Mouse (Mus musculus): Measurements from ENCODE around the gene Fam228b. TPM values are rescaled to one million over a fixed set of nuclear protein-coding genes. Genes with fewer than 3 reads are reported as not detected.
"Not testable (repeated sequence)": the region's sequence is repeated elsewhere in the genome, so short reads cannot be mapped to it uniquely, and the experiment has no call there.

Fam228b gene
- polyA plus RNA-seq, 1 experiment: 1.2 TPM

GRCm38 (mm10) chr12:4717417-4717816 is 51.6 kb downstream of the Fam228b start:
- peak overlapping the region; percentile 65 for H3K4me3 ChIP-seq (replicated peaks)
- TF ChIP-seq GATA1 (IDR thresholded peaks at IDR 0.05; ENCODE audit: borderline replicate concordance, low read length) (no peak), FLI1 (IDR thresholded peaks at IDR 0.05; ENCODE audit: low read length) (no peak)
- peaks cover 45% of the 10 kb centered on the region for H3K36me3 ChIP-seq (replicated peaks; ENCODE audit: low read length)

GRCm38 (mm10) chr12:4715606-4716005 is 53.5 kb downstream of the Fam228b start:
- Histone ChIP-seq H3K36me3 (replicated peaks; ENCODE audit: low read length) (peaks cover 63% of the 10 kb centered on the region), H3K27me3 (replicated peaks) (peaks cover 3% of the 10 kb centered on the region), H3K9me3 (peaks cover 3% of the 10 kb centered on the region; the same call in 1 of the 2 replicates), H3K4me1 (peaks cover 37% of the 10 kb centered on the region), H3K4me3 (replicated peaks) (no peak overlapping the region)
- TF ChIP-seq GATA1 (IDR thresholded peaks at IDR 0.05; ENCODE audit: borderline replicate concordance, low read length) (no peak), FLI1 (IDR thresholded peaks at IDR 0.05; ENCODE audit: low read length) (no peak)

More at GRCm38 (mm10) chr12:4717417-4717816, 51.6 kb downstream of the Fam228b start:
- Histone ChIP-seq H3K9me3 (peaks cover 3% of the 10 kb centered on the region; the same call in 1 of the 2 replicates), H3K27me3 (replicated peaks) (peaks cover 3% of the 10 kb centered on the region), H3K4me1 (peaks cover 37% of the 10 kb centered on the region)

GRCm38 (mm10) chr12:4713361-4713760 is 55.7 kb downstream of the Fam228b start:
- peaks cover 27% of the 10 kb centered on the region for H3K4me1 ChIP-seq
- peaks cover 3% of the 10 kb centered on the region for H3K27me3 ChIP-seq (replicated peaks)
- TF ChIP-seq FLI1 (IDR thresholded peaks at IDR 0.05; ENCODE audit: low read length): no peak
- TF ChIP-seq GATA1 (IDR thresholded peaks at IDR 0.05; ENCODE audit: borderline replicate concordance, low read length): no peak
- peaks cover 85% of the 10 kb centered on the region for H3K36me3 ChIP-seq (replicated peaks; ENCODE audit: low read length)
- no peak overlapping the region for H3K4me3 ChIP-seq (replicated peaks)
- peaks cover 3% of the 10 kb centered on the region; the same call in 1 of the 2 replicates for H3K9me3 ChIP-seq

- Histone ChIP-seq H3K4me1 (peaks cover 16% of the 10 kb centered on the region), H3K9me3 (no peaks in the 10 kb centered on the region), H3K36me3 (replicated peaks; ENCODE audit: low read length) (peaks cover 95% of the 10 kb centered on the region), H3K27me3 (replicated peaks) (no peaks in the 10 kb centered on the region), H3K4me3 (replicated peaks) (no peak overlapping the region)
- TF ChIP-seq GATA1 (IDR thresholded peaks at IDR 0.05; ENCODE audit: borderline replicate concordance, low read length) (no peak), FLI1 (IDR thresholded peaks at IDR 0.05; ENCODE audit: low read length) (no peak)
Observed at GRCm38 (mm10) chr12:4709926-4710325, 59.1 kb downstream of the Fam228b start.

- H3K4me3 ChIP-seq (replicated peaks): no peak overlapping the region
Observed at GRCm38 (mm10) chr12:4708881-4709604, 60.0 kb downstream of the Fam228b start.

GRCm38 (mm10) chr12:4708296-4708695 is 60.8 kb downstream of the Fam228b start:
- H3K9me3 ChIP-seq: no peaks in the 10 kb centered on the region
- H3K4me1 ChIP-seq: peaks cover 7% of the 10 kb centered on the region; the same call in 1 of the 2 replicates
- TF ChIP-seq GATA1 (IDR thresholded peaks at IDR 0.05; ENCODE audit: borderline replicate concordance, low read length) (no peak), FLI1 (IDR thresholded peaks at IDR 0.05; ENCODE audit: low read length) (no peak)
- no peaks in the 10 kb centered on the region for H3K27me3 ChIP-seq (replicated peaks)
- no peak overlapping the region for H3K4me3 ChIP-seq (replicated peaks)
- peaks cover 79% of the 10 kb centered on the region for H3K36me3 ChIP-seq (replicated peaks; ENCODE audit: low read length)

More at GRCm38 (mm10) chr12:4708881-4709604, 60.0 kb downstream of the Fam228b start:
- Histone ChIP-seq H3K36me3 (replicated peaks; ENCODE audit: low read length) (peaks cover 86% of the 10 kb centered on the region), H3K4me1 (peaks cover 9% of the 10 kb centered on the region), H3K27me3 (replicated peaks) (no peaks in the 10 kb centered on the region), H3K9me3 (no peaks in the 10 kb centered on the region)
- TF ChIP-seq GATA1 (IDR thresholded peaks at IDR 0.05; ENCODE audit: borderline replicate concordance, low read length): no peak
- no peak for TF ChIP-seq FLI1 (IDR thresholded peaks at IDR 0.05; ENCODE audit: low read length)

GRCm38 (mm10) chr12:4707488-4708017 is 61.5 kb downstream of the Fam228b start:
- TF ChIP-seq FLI1 (IDR thresholded peaks at IDR 0.05; ENCODE audit: low read length) (no peak), GATA1 (IDR thresholded peaks at IDR 0.05; ENCODE audit: borderline replicate concordance, low read length) (no peak)
- Histone ChIP-seq H3K36me3 (replicated peaks; ENCODE audit: low read length) (peaks cover 76% of the 10 kb centered on the region), H3K4me1 (peaks cover 7% of the 10 kb centered on the region; the same call in 1 of the 2 replicates), H3K27me3 (replicated peaks) (no peaks in the 10 kb centered on the region), H3K4me3 (replicated peaks) (no peak overlapping the region), H3K9me3 (no peaks in the 10 kb centered on the region)

- Histone ChIP-seq H3K4me3 (replicated peaks) (no peak overlapping the region), H3K4me1 (peaks cover 7% of the 10 kb centered on the region; the same call in 1 of the 2 replicates), H3K27me3 (replicated peaks) (no peaks in the 10 kb centered on the region), H3K9me3 (no peaks in the 10 kb centered on the region), H3K36me3 (replicated peaks; ENCODE audit: low read length) (peaks cover 76% of the 10 kb centered on the region)
- no peak for TF ChIP-seq GATA1 (IDR thresholded peaks at IDR 0.05; ENCODE audit: borderline replicate concordance, low read length)
Observed at GRCm38 (mm10) chr12:4706901-4707300, 62.2 kb downstream of the Fam228b start.

- Histone ChIP-seq H3K4me3 (replicated peaks) (no peak overlapping the region), H3K27me3 (replicated peaks) (no peaks in the 10 kb centered on the region), H3K36me3 (replicated peaks; ENCODE audit: low read length) (peaks cover 76% of the 10 kb centered on the region), H3K9me3 (no peaks in the 10 kb centered on the region), H3K4me1 (peaks cover 8% of the 10 kb centered on the region; the same call in 1 of the 2 replicates)
- TF ChIP-seq FLI1 (IDR thresholded peaks at IDR 0.05; ENCODE audit: low read length) (no peak), GATA1 (IDR thresholded peaks at IDR 0.05; ENCODE audit: borderline replicate concordance, low read length) (no peak)
Observed at GRCm38 (mm10) chr12:4706175-4706574, 62.9 kb downstream of the Fam228b start.

GRCm38 (mm10) chr12:4705626-4706025 is 63.4 kb downstream of the Fam228b start:
- not testable (repeated sequence) for H3K27me3 ChIP-seq (replicated peaks); H3K9me3 ChIP-seq; H3K4me3 ChIP-seq (replicated peaks)
- Histone ChIP-seq H3K36me3 (replicated peaks; ENCODE audit: low read length) (peaks cover 76% of the 10 kb centered on the region), H3K4me1 (peaks cover 12% of the 10 kb centered on the region)
